Mouse (Mus musculus): Measurements from ENCODE around the gene 1700113H08Rik.

The 1700113H08Rik gene

DNA sequence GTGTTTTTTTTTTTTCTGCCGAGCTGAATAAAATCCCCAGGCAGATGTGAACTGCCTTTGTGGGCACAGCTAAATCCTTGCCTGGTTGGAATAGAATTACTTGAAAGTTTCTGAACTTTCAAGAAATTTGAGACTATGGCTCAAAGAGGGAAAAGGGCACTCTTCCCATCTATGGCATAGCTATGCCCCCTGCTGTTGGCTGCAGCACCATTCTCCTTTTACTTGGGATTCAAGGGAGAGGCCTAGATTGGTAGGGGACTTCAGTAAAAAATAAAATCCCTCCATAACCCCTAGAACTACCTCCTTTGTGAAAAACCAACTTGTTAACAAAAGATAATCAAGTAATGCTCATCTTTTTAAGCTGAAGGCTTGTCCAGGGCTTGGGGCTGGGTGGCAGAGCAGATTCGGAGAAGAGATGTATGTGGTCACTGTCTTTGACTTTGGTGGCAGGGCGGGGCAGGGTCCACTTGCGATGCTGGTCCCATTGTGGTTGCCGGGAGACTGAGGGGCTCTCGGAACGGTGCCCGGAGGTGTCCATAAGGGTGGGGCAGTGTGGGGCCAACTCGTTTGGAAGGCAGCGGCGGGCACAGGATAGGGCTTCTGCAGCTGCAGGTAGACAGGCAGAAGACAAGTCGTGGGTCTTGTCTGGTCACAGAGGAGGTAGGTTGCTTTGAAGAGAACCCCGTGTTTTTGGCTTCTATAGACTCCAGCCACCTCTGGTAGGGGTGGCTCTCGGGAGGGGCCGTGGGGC is at the start of gene 1700113H08Rik:
1700113H08Rik (plus strand) TSS at position 546 of the 751 bp plus-strand sequence.
- peak; percentile 7 for DNase-seq

DNA sequence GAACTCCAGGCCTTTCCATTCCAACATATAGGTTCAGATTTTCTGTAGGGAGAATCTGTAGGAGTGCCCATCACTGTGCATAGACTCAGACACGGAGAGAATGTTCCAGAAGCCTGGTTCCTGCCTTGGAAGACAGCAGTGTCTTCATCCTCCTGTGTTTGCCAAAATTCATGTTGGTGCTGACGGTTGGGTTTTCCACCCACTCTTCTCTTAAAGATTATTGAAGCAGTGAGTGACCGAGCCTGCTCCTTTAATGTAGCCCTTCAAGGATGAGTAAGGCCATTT is 49.7 kb upstream of the 1700113H08Rik start:
- no peak for DNase-seq

DNA sequence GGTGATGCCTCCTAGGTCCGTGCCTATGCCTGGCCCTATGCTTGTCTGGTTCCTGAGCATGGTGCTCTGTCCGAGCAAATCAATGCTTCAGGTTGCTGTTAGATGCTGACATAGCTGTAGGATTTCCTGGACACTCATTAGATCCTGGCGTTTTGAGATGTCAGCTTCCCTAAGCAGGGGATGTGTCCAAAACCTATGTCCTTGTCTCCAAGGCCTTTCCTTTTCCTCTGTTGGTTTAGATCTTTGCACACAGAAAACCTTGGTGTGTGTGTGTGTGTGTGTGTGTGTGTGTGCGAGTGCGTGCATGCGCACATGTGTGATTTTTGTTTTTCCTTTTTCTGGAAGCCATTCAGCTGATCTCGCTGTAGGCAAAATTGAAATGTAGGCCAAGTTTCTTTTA is 45.8 kb upstream of the 1700113H08Rik start:
- no peak for DNase-seq

DNA sequence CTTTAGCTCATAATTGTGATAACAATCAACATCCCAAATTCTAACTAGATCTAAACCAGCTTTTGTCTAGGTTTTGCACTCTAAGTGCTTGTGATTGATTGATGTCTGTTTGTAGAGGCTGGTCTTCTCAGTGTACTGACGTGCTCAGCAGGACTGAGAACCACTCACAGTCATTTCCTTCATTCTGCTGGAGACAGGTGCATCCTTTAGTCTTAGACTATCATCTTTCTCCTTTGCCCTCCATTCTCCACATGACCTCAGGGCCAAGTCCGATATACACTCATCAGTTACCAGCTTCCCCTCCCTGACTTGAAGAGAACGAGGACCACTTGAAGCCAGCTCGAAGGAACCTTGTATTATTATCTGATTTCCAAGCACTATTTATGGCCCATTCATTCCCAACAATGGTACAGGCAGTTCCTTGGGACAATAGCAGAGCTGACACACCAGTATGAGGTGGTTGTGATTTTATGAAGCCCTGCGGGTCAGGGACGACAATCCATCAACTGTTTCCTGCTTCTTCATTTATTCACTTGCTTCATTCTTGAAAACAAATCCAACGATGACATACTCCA is 43.4 kb upstream of the 1700113H08Rik start:
- no peak for DNase-seq

DNA sequence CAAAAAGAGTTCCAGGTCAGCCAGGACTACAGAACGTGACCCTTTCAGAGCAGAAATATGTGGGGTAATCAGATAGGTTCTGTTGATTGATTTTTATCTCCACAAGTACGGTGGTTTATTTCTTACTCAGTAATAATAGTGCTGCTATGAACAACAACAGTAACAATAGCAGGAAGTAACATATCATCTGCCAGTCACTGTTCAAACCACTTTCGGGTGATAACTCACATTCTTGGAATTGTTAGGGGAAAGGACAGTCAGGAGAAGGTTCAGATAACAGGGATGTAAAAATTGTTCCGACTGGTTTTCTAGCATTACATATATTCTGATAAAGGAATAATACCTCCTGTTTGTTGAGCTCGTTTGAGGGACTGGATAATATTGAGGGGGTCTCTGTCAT is 42.4 kb upstream of the 1700113H08Rik start:
- no peak for DNase-seq

DNA sequence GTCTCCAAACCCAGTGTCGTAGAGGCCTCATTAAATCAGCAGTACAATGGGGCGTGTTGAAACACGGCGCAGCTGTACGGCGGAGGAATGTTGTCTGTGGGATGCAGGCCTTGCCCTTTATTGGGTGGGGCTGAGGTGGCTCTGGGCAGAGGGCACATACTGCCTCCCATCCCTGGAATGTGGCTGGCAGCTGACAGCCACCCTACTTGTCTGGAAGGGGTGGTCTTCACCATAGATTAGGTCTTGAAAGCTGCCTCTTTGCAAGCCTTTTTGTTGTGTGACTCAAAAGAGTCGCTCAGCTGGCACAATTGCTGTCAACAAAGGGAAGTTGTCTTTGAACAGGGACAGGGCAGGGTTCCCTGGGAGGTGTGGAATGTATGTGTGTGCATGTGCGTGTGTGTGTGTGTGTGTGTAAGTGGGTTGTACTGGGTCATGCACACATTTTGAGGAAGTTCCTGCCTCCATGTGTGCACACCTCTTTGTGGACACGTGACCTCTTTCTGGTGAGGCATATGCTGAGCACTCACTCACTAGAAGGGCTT is 41.6 kb upstream of the 1700113H08Rik start:
- DNase-seq: no peak

DNA sequence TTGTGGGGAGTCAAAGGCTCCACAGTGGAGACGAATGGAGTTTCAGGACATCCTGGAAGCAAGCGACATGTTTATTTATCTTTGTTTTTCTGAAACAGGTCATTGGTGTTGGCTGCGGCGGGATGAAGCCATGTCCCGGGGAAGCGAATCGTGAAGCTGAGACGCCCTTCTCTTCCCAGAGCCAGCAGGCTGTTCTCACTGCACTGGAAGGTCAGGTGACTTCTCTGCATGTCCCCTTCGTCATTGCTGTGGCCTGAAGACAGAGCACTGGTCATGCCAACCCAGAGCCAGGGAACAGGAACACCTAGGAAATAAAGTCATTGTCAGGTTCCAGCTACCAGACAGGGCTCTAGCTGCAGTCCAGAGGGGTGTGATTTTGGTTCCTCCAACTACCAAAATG is 39.0 kb upstream of the 1700113H08Rik start:
- no peak for DNase-seq

DNA sequence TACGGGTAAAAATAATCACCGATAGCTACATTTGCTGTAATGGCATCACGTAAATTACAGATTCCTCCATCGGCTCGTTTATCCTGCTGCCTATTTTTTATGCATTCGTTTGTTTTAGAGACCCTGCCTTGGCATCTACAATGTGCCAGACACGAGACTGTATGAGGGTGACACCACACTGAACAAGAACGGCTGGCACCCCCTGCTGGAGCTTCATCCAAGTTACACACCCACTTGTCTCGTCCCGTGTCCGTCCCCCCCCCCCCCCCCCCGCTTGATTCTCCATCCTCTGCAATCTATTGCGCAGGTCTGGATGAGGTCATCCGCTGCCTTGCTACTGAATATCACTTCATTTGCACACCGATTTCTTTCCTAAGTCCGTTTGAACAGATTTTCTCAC is 37.1 kb upstream of the 1700113H08Rik start:
- no peak for DNase-seq

DNA sequence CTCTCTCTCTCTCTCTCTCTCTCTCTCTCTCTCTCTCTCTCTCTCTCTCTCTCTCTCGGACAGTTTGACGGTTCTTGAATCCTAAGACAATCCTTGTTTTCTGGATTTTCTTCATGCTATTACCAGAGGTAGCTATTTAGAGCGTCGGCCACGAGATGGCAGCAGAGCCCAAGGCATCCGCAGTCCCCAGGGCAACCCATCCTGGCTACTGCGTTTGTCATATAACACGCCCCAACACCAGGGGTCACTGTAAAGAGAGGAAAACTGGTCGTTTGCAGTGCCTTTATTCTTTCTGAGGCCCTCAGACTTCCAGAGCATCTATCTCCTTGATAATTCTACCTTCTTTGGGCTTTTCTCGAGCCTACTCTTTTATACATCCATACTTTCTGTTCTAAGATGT is 33.0 kb upstream of the 1700113H08Rik start:
- peak; percentile 67 for DNase-seq

DNA sequence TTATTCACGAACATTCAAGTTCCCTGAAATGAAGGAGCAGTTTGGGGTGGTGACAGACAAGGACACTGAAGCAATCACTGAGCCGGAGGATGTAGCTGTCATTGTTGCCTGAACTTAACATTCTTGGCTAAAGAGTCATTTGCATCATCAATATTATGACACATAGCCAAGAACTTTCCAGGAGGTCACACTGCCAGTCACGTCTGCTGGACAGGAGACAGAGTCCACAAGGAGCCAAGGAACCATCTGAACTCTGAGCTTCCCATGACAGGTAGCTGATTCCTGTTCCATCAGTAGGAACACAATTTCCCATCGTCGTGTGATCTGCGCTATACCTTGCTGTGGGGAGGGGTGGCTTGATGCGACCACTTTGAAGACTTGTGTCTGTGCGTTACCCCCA is 25.1 kb upstream of the 1700113H08Rik start:
- DNase-seq: no peak

DNA sequence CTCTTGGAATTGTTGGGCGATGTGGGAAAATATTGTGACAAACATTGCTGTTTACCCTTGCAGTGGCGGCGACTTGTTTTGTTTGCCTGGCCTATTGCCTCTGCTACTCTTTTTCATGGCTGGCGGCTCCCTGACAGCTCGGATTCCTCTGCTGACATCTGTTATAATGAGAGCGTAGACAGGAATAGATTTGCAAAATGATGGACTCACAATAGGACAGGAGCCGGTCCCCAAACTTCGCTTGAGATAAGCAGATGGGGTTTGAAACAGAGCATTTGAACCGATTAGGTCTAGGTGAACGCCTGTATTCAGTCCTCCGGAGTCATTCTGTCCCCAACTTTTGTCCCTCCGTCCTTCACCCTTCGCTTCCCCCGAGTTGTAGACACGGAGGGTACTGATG is 22.0 kb upstream of the 1700113H08Rik start:
- no peak for DNase-seq

DNA sequence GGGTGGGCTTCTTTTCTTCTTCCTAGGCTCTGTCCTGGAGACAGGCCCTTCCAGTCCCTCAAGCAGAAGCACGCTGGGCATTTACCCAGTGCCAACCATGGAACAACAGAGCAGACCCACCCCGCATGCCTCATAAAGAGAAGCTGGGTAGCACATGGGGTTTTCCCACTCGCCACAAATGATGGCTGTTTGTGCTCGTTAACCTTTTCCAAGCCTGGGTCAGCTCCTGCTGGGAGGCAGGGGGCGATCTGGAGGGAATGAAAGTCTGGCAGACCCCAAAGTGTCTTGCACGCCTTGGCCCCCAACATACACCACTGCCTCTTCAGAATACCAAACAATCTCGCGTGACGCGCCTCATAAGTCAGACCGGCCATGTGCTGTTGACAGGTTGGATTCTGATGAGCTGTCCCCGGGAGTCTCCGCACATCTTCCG is 21.6 kb upstream of the 1700113H08Rik start:
- no peak for DNase-seq

DNA sequence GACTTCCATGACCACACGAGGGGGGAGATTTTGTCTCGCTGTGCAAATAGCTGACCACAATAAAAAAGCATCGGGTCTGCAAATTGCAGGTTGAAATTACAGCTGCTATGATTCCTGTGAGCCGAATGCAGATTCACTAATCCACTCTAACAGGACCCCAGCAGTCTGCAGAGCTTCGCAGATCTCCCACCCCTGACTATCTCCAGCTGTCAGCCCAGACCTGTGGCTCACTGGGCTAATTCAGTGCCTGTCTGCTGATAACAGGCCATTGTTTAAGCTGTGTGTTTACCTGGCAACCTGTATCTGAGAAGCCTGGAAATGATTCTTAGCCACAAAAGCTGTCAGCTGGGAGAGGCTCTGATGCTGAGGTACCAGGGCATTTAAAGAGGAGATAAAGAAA is 20.8 kb upstream of the 1700113H08Rik start:
- no peak for DNase-seq

DNA sequence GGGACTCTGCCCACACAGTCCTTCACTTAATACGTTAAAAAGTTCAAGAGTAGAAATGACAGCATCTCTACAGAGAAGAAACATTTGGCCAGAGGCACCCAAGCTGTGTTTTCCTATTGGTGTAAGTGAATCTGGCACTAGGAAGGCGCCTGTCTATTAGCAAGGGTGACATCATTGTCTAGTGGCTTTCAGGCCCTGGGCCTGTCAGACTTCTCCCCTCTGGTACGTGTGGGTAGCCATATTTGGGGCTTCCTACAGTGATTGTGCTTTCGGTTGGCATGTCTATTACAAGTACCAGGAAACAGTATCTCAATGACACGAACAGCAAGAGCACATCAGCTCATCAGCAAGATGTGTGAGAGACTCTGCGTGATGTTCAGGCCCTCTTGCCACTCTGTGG is 18.5 kb upstream of the 1700113H08Rik start:
- no peak for DNase-seq

DNA sequence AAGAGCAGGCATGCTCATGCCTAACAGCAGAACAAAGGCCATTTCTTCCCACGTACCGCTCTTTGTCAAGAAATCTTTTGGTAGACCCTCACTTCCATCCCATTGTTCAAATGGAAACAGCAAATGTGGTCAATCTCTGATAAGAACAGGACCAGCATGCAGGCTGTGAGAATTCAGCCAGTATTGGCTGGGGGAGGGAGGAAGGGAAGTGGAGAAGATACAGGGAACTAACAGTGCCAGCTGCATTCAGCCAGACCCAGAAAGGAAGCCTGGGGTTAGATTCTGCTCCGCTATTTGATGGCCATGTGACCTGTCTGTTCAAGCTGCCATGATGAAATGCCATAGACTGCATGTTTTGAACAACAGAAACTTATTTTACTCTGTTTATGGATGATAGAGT is 18.0 kb upstream of the 1700113H08Rik start:
- no peak for DNase-seq

DNA sequence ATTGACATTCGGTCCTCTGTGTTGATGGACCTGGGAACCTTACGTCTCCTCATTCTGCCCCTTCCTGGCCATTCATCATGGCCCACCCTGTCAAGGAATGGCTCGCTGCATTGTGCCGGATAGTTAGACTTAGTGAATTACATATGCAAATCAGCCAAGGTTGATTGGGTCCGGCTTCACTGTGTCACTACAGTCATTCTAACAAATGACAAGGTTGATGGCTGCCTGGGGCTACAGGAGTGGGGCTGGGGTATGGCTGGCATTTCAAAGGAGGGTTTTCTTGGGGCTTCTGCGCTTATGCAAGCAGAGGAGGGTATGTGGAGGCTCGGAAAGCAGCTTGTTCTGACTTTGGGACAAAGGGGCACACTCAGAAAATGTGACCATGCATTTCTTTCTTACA is 16.6 kb upstream of the 1700113H08Rik start:
- no peak for DNase-seq

DNA sequence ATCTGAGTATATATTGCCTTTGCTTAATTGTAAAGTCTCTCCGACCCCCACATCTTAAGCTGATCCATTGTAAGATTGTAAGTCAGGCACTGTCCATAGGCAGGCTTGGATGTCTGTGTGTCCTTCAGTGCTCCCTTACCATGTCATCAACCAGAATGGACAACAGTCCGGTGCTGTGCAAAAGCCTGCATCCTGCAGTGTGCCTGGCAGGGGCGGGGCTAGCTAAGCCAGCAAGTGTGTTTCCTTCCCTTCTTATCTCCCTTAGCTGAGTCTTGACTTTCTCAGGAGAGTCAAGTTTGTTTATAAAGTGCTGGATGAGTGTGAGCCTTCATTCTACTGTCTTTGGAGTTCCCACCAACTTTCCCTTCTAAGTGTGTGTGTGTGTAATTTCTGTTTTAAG is 12.6 kb upstream of the 1700113H08Rik start:
- no peak for DNase-seq

DNA sequence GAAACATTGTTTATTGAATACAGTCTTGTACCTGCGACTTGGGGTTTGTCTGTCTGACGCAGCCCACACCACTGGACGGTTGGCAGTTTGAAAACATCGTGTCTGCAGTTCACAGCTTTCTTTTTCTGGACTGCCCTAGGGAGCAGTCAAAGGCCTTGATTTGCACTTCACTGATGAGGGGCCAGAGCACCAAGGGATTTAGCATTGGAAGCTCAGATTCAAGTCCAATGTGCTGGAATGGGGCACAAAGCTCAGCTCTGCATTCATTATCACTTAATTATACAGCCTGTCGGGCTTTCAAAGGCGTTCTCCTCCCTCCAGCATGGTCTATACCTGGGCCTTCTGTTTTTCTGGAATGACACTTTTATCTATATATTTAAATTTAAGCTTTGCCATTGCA is 11.4 kb upstream of the 1700113H08Rik start:
- DNase-seq: no peak

DNA sequence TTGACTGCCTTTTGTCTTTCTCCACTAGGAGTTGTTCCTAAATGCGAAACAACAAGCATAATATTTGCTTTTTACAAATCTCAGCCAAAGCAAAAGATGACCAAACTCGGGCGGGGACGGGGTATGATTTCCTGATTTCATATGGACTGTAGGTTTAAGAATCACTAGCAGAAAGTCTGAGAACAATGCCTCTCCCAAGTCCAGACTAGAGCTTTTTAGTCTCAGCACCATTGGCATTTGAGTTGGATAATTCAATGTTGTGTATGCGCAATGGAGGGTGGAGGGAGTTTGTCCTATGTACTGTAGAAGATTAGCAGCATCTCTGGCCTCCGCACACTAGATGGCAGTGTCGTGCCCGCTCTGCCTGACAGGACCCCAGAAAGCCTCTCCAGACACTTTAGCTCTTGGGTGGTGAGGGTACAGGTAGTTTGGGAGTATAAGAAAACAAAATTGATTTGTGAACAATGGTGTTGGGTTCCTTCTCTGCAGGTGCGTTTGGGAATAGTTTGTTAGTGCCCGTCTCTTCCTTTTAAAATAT is 10.8 kb upstream of the 1700113H08Rik start:
- DNase-seq: no peak

DNA sequence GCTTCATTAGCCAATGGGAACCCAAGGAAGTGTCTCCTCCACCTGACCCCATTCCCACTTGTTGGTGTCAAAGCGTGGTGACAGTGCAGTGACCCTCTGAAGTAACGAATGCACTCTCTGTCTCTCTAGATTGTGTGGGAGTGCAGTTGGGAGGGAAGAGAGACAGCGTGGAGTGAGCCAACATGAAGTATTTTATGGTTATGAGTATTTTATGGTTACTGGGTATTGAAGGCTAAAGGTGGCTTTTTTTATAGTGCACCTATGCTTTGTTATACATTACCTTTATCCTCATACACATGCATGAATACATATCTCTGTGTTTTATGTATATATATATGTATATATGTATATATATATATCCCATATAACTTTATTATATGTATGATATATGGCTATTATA is 8.7 kb upstream of the 1700113H08Rik start:
- DNase-seq: no peak

DNA sequence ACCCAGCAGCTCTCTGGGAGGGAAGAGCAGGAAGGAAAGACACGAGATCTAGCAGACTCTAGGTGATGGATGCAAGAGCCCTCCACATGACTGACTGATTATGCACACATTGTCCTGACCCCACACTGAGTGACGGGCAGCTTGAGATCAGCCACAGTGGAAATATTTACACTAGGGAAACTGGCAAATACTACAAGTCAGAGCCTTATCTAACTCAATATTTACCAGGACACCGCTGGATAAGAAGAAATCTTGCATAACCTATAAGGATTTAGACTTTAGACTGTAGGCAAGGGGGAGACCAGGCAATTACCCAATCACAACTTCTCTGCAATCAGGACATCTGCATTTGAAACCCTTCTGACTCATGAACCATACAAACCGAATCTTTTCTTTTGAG is 6.1 kb upstream of the 1700113H08Rik start:
- no peak for DNase-seq

DNA sequence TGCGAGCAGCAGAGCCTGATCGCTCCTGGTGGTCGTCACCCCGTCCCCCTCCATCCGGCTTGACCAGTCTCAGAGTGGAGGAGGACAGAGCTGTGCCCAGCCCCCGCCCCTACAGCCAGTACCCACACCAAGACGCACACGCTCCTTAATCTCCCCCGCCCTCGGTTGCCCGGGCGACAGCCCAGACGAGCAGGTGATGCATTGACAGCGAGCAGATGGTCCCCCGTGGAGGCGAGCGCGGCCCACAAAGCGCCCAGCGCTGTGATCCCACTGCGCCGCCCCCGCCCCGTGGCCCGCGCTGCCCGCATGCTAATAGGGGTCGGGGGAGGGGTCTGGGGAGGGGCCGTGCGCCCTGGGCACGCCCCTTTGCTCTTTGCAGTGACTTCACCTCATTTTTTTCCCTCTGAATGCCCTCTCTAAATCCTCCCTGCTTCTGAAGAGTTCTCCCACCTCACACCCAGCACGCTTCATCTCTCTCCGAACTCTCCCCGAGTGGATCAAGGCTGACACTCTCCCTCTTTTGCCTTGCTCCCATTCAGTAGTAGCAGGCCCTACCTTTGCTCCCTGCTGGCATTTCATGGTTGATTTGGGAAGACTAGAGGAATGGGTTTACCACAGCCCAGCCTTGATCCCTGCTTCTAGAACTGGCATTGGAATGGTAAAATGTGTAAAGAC is 543 bp downstream of the 1700113H08Rik start:
- peak; percentile 57 for DNase-seq

DNA sequence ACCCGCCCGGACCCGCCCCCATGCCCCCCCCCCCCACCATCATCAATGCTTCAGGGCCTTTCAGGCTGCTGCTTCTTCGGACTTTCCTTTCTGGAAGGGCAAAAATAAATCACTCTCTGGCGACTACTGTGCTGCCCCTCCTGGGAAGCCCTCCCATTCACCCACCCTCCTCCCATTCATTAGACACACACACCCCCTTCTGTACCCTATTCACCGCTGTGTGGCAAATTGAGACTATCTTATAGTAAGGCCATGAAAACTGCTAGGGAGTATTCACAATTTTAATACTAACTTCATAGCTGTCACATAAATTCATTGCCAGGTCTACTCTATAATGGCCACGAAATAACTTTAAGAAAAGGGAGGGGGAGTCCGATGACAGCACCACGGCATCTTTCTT is 1.1 kb downstream of the 1700113H08Rik start:
- no peak for DNase-seq

DNA sequence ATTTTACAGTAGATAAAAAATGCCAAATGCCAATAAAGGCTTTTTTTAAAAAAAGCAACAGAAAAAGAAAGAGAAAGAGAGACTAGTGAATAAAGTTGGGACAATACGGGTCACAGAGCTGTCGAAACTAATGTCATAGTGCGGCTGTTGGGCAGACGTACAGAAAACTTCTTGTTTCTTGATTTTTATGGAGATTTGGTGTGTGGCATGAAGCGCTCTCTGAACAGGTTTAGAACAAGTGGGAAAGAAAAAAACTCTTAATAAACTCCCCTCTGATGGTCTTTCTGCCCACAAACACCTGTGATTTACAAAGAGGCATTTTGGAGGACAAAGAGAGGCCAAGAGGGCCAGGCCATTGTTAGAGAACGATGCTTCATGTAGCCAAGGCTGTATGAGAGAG is 1.6 kb downstream of the 1700113H08Rik start:
- DNase-seq: no peak

Data from cerebellum, adult 9-10 months (tissue).